Mouse (Mus musculus) G1E (cell line): ENCODE results near the gene Btbd18.

Source experiments
- CTCF ChIP-seq: IDR thresholded peaks from 2 replicates; pipeline ENCODE4 v1.5.1; 2012; ENCODE audit warnings: low read depth, low read length, inconsistent platforms, mixed read lengths
- GATA1 ChIP-seq: IDR thresholded peaks from 2 replicates; pipeline ENCODE4 v1.6.1; 2012; ENCODE audit warnings: borderline replicate concordance, low read length, inconsistent platforms, mixed read lengths
- TAL1 ChIP-seq: conservative IDR thresholded peaks from 2 replicates; pipeline ENCODE4 v1.6.1; 2012; ENCODE audit warnings: low read depth, low read length, inconsistent platforms, mixed read lengths

DNA sequence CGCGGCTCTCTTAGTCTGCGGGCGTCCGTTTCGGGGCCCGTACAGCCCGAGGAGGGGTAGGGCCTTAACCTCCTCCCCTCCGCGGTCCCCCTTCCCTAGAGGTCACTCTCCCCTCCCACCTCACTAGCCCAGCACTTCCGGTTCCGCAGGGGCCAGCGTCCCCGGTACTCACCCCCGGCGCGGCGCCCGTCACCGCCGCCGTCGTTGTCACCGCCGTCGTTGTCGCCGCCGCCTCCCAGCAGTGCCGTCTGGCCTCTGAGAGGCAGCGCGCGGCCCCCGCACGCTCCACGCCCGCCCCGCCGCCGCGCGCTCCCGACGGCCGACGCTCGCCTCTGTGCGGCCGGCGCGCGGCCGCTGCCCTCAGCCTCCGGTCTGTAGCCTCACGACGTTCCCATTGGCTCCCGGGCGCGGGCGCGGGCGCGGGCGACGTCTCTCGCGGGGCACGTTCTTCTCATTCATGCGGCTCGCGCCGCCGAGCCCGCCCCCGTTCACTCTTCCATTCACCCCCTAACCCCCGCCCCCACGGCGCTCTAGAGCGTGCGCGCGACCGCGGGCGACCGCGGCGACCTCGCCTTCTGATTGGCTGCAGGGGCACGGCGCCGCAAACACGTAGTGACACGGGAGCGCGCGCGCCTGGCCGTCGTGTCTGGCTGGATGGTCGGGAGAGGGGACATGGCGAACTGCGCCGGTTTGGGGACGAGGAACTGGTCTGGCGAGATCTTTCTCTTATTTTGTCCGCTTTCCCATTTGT is 56.1 kb downstream of the Btbd18 start, which contains the start of gene Zdhhc5:
- TF ChIP-seq CTCF (no peak), TAL1 (no peak), GATA1 (no peak)
